Mouse (Mus musculus) adrenal gland, adult 2 months (tissue): ENCODE results near the gene Tsc22d2. TPM values are rescaled to one million over a fixed set of nuclear protein-coding genes. Genes with fewer than 3 reads are reported as not detected.

Source experiments
- DNase-seq: peaks from one replicate; pipeline ENCODE4 v3.0.0; 2021
- polyA plus RNA-seq: library from polyadenylated mRNA; depleted of rRNA; stranded (reverse); fragments of >200 nt; gene quantifications from 2 replicates; pipeline ENCODE4 v1.2.3, GENCODE M21; 2012; rRNA removed
- total RNA-seq, 2 experiments: library from RNA; stranded (reverse); gene quantifications; 2 replicates each; pipeline ENCODE4 v1.2.3; 2021

Gene Tsc22d2
- total and polyA plus RNA-seq, 3 experiments, result 31.0 to 44.8 (median 39.8) TPM

- no peak for DNase-seq
These were observed 101.6 kb downstream of the Tsc22d2 start for GRCm38 (mm10) chr3:58515947-58516601.

Other genes with a start within 250 kb of the Tsc22d2 start
- 10 to 100 TPM; 47.1 to 49.9 TPM for gene Eif2a, start 111.1 kb downstream of the Tsc22d2 start, total RNA-seq
- 0.74 and 1.0 TPM in 2 replicates for gene Eif2a, start 111.1 kb downstream of the Tsc22d2 start, polyA plus RNA-seq
- gene Serp1, start 111.2 kb downstream of the Tsc22d2 start, total RNA-seq, result 100 to 1,000 TPM in 1 of 2 experiments, 10 to 100 TPM in 1; 96.4 to 103 TPM
- gene Serp1, start 111.2 kb downstream of the Tsc22d2 start, polyA plus RNA-seq, result 104 and 105 TPM in 2 replicates
- gene Selenot, start 161.9 kb downstream of the Tsc22d2 start, total RNA-seq, result 100 to 1,000 TPM; 125 to 149 TPM
- 23.5 and 26.2 TPM in 2 replicates for gene Selenot, start 161.9 kb downstream of the Tsc22d2 start, polyA plus RNA-seq
- gene Erich6, start 222.5 kb downstream of the Tsc22d2 start, total RNA-seq, result under 1 TPM; 0.12 to 0.21 TPM
- gene Erich6, start 222.5 kb downstream of the Tsc22d2 start, polyA plus RNA-seq, result not detected in 2 replicates